Mouse (Mus musculus): ENCODE results near the gene A2ml1.

Gene A2ml1

DNA sequence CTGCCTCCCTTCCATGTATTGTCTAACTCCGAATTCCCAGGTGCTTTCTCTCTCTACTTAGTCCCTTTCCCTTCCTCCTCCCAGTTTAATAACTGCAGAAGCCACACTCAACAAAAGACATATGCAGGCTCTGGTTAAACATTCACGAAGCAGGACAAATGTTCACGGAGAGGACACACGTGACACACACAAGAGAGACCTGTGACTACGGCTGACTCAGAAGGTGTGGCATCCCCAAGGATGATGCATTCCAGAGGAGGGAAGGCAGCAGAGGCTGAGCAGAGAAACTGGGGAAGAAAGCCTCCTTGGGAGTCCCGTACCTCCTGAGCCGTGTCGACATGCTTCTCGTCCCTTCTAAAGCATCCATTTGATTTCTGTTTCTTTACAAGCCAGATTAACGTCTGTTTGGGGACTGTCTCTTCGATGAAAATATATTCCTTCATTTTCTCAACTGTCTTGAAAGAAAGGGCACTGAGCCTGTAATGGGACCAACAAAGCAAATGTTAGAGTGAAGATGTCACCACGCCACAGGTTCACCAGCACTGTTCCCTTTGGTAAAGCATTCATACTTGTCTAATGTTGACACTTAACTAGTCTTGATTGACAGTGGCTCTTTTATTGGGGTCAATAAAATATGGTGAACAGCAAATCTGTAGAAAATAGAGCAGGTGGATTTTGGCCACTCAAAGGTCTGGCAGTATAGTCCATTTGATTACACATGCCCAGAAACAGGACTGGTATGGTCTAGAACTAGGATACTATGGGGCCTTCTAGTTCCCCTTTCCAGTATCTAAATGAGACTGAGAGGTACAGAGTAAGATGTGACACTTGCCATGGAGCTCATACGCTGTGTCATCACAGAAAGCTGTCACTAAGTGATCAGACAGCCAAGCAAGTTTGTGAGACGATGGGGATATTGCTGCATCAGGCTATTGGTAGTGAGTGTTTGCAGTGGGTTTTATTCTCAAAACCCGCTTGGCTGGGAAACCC lies 31.6 kb downstream of the A2ml1 start:
- DNase-seq = no peak

GRCm38 (mm10) chr6:128548532-128548931 lies 32.9 kb downstream of the A2ml1 start:
- no peak for DNase-seq

DNA sequence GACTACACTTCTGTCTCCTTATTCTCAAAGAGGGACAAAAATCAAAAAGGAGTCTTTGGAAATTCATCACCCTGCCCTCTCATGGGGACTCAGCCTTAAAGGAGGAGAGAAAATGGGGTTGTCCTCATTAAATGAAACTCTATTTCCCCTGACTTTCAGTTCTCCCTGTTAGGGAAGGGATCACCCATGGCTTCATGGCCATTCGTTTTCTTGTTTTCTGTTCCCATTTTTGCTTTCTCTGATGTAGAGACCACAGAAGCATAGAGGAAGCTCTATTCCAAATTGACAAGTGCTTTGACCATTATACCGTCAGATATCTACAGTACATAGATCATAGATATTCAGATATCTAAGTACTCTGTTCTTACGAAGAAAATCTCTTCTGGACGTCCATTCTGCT lies 36.0 kb downstream of the A2ml1 start:
- DNase-seq = no peak

DNA sequence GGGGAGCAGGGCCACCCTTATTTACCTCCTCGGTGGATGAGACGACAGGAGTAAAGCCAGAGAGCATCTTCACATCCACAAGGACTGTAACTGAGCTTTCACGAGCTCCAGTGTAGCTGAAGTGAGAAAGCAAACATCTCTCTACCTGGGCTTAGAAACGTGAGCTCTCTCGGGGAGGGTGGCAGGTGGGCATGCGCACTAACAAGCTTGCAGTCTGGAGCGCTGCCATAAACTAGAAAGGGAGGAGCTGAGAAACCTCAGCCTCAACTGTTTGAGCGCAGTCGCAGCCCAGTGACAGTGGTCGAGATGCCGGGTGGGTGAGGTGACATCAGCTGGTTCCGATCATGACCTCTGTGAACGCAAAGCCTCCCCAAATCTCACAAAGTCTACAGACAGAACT lies 38.2 kb downstream of the A2ml1 start:
- peak; percentile 70 to 83 for DNase-seq

GRCm38 (mm10) chr6:128535250-128535649 lies 46.2 kb downstream of the A2ml1 start:
- DNase-seq = no peak

GRCm38 (mm10) chr6:128533296-128533695 lies 48.1 kb downstream of the A2ml1 start:
- DNase-seq = peak in 1 of 2 experiments; percentile 38

GRCm38 (mm10) chr6:128532701-128533100 lies 48.7 kb downstream of the A2ml1 start:
- DNase-seq = peak; percentile 48 to 72

DNA sequence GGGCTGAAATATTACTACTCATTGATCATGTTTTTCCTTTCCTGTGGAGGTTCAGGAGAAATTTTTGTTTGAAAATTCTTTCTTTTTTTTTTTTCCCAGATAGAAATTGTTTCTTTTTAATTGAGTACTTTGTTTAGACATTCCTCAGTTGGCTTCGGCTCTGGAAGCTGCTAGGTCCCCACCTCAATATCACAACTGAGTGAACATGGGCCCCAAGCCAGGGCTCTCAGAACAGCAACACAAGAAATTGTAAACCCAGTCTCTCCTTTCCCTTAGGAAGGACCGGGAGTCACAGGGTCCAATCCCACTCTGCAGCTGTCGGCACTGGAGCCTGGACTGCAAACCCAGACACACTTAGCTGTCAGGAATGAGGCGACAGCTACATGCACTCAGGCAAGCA lies 52.9 kb downstream of the A2ml1 start:
- DNase-seq = no peak

GRCm38 (mm10) chr6:128527110-128527509 lies 54.3 kb downstream of the A2ml1 start:
- peak in 1 of 2 experiments; percentile 24 for DNase-seq

GRCm38 (mm10) chr6:128526601-128527000 lies 54.8 kb downstream of the A2ml1 start, which contains the start of gene Pzp:
Gene Pzp (minus strand): TSS chr6:128526720.
- no peak for DNase-seq

GRCm38 (mm10) chr6:128525801-128526200 lies 55.6 kb downstream of the A2ml1 start:
- no peak for DNase-seq

GRCm38 (mm10) chr6:128523360-128523759 lies 58.0 kb downstream of the A2ml1 start:
- DNase-seq = no peak

DNA sequence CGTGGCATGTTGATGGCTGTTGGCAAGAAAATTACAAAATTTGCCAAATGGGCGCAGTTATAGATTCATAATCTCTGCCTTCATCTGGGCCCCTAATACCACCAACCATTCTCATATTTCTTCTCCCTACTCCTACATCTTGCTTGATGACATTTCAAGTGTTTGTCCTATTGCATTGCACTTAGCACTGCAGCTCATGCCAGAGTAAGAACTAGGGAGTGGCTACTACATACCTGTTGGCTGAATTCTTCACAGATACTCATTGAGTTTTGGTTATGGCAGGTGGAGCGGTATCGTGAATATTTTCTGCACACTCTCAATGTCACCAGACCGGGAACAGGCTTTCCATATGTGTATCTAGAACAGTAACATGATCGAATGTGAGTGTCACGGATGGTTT lies 62.2 kb downstream of the A2ml1 start:
- peak in 1 of 2 experiments; percentile 41 for DNase-seq

GRCm38 (mm10) chr6:128505676-128506236 lies 75.7 kb downstream of the A2ml1 start:
- no peak for DNase-seq

DNA sequence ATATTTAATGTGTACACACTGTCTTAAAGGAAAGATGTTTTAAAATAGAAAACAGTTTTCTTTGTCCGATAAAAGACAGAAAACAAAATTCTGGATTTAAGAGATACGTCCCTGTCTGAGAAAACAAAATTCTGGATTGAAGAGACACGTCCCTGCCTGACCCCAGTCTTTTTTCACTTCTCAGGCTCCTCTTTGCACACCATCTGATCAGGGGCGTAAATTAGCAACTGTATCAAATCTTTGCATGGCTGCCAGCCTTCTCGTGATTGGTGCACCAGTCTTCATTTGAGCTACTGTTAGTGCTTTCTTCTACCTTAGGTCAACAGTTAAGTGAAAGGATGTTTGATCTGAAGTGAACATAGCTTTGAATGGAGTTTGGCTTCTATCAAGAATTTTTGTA lies 76.7 kb downstream of the A2ml1 start:
- no peak for DNase-seq

DNA sequence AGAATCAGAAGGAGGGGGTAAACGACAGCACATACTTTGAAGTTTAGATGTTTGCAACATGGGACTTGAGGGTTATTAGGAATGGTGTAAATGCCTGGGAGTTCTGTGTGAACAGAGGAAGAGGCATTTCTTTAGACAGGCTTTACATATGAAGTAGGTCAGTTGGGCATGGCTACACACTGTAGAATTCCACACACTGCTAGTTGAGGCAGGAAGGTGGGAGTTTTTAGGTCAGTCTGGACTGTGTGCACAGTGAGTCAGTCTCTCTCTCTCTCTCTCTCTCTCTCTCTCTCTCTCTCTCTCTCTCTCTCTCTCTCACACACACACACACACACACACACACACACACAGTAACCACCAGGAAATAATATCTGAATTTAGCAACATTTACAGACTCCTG lies 86.1 kb downstream of the A2ml1 start:
- DNase-seq = no peak

DNA sequence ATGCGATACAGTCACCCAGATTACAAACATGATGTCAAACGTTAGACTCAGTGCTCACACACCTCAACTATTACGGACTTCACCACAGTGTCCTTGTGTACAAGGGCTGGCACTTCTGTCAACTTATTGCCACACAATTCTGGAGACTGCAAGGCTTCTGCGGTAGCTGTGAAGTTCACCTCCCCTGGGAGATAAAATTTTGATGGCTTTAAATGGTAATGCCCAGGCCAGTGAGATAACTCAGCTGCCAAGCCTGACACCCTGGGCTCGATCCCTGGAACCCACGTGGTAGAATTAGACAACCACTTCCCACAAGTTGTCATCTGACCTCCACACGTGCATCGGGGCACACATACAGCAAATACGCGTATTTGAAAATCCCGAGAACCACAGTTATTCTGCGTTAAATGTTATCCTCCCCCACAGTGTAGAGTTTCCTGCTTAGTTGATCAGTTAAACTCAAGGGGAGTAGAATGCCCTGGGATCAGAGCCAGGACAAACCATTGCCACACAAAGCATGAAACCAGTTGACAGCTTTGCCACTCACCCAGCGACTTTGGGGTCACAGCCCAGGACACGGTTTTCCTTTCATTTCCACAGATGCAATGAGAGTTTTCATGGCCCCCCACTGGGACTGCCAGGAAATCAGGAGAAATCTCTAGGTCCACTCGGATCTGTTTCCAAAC lies 86.6 kb downstream of the A2ml1 start:
- DNase-seq = peak; percentile 58 to 75

- no peak for DNase-seq
Observed at GRCm38 (mm10) chr6:128491916-128492315, 89.5 kb downstream of the A2ml1 start.

DNA sequence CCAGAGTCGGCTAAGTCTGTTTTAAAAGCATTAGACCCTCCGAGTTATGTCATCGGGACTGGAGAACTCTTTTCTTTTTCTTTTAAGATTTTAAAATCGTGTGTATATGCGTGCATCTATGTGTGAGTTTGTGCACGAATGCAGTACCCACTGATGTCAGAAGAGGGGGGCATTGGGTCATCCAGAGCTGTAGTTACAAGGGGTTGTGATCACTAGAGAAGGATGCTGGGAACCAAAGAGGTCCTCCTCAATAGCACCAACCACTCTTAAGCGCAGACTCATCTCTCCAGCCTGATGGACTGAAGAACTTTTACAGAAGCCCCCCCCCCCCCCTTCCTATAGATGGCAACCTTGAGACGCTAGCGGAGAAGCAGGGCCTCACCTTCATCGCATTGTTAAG lies 91.3 kb downstream of the A2ml1 start:
- no peak for DNase-seq
